Mouse (Mus musculus) midbrain, embryonic 10.5 days (tissue): ENCODE data around the gene Tmem200b. TPM values are rescaled to one million over a fixed set of nuclear protein-coding genes. Genes with fewer than 3 reads are reported as not detected.
A peak's percentile ranks its signal among the peaks of the same experiment; 100 is the strongest.

Experiments used
- DNase-seq: peaks from one replicate; pipeline ENCODE4 v3.0.0-alpha.2; 2017; ENCODE audit warnings: low spot score
- H3K27ac ChIP-seq: fragments of 300-500 bp; sonication (generic); replicated peaks from 2 replicates; pipeline ENCODE4 v1.5.1; 2016; ENCODE audit warnings: mild to moderate bottlenecking
- H3K27me3 ChIP-seq: fragments of 300-500 bp; sonication (generic); 2 replicates; pipeline ENCODE4 v1.6.1; 2016; ENCODE audit warnings: low read depth, mild to moderate bottlenecking; ENCODE audit not compliant: poor library complexity, severe bottlenecking
- H3K36me3 ChIP-seq: fragments of 300-500 bp; sonication (generic); 2 replicates; pipeline ENCODE4 v1.6.1; 2016; ENCODE audit warnings: mild to moderate bottlenecking, moderate library complexity
- H3K4me1 ChIP-seq: fragments of 300-500 bp; sonication (generic); 2 replicates; pipeline ENCODE4 v1.6.1; 2016
- H3K4me3 ChIP-seq: fragments of 300-500 bp; sonication (generic); 2 replicates; pipeline ENCODE4 v1.5.1; 2016; ENCODE audit warnings: mild to moderate bottlenecking, moderate library complexity
- H3K9me3 ChIP-seq: fragments of 300-500 bp; sonication (generic); replicated peaks from 2 replicates; pipeline ENCODE4 v1.6.1; 2016; ENCODE audit warnings: mild to moderate bottlenecking
- WGBS: fragments of 180-500 bp; shearing (Covaris S2); methylation state at CpG from one replicate; pipeline ENCODE4 v1.1.7; 2016; 5-methylcytosine and 5-hydroxymethylcytosine counted together
- polyA plus RNA-seq: library from polyadenylated mRNA; unstranded; fragments of >200 nt; fragmentation: Nextera tagmentation; extraction: Ambion mirVana; gene quantifications from 2 replicates; pipeline ENCODE4 v1.2.1, GENCODE M21; 2016

The Tmem200b gene
- polyA plus RNA-seq = 0.39 and 0.49 TPM in 2 replicates

GRCm38 (mm10) chr4:131921461-131922346, at the start of gene Tmem200b:
Gene Tmem200b, plus strand, starts transcription at chr4:131921771.
- 3% methylated on average over 126 of the region's 130 CpGs for WGBS
- Histone ChIP-seq H3K4me1 (peaks cover 69% of the 10 kb centered on the region), H3K27ac (peak within 1 kb of the TSS; percentile 75), H3K27me3 (peaks cover 100% of the 10 kb centered on the region), H3K9me3 (no peaks in the 10 kb centered on the region), H3K4me3 (peak within 1 kb of the TSS; percentile 60), H3K36me3 (peaks cover 39% of the 10 kb centered on the region)
- DNase-seq = peak; percentile 47

GRCm38 (mm10) chr4:131872672-131873292, 48.8 kb upstream of the Tmem200b start:
- Histone ChIP-seq H3K36me3 (peaks cover 14% of the 10 kb centered on the region), H3K27me3 (no peaks in the 10 kb centered on the region), H3K4me1 (peaks cover 36% of the 10 kb centered on the region), H3K9me3 (no peaks in the 10 kb centered on the region), H3K4me3 (peak overlapping the region; percentile 83), H3K27ac (peak overlapping the region; percentile 100)
- WGBS = 15% methylated on average over 11 of the region's 11 CpGs
- DNase-seq = no peak

GRCm38 (mm10) chr4:131873293-131874168, 48.0 kb upstream of the Tmem200b start, which contains the start of gene Srsf4:
Gene Srsf4, plus strand, starts transcription at chr4:131873617.
- H3K36me3 ChIP-seq = peaks cover 12% of the 10 kb centered on the region
- peak within 1 kb of the TSS; percentile 83 for H3K4me3 ChIP-seq
- peak within 1 kb of the TSS; percentile 100 for H3K27ac ChIP-seq
- peak; percentile 98 for DNase-seq
- no peaks in the 10 kb centered on the region for H3K9me3 ChIP-seq
- H3K27me3 ChIP-seq = no peaks in the 10 kb centered on the region
- peaks cover 43% of the 10 kb centered on the region for H3K4me1 ChIP-seq
- WGBS = under 1% methylated on average over 106 of the region's 116 CpGs

GRCm38 (mm10) chr4:131874169-131874536, 47.4 kb upstream of the Tmem200b start:
- WGBS = under 1% methylated on average over 20 of the region's 20 CpGs
- DNase-seq = no peak

GRCm38 (mm10) chr4:131874567-131874966, 47.0 kb upstream of the Tmem200b start:
- peak overlapping the region; percentile 83 for H3K4me3 ChIP-seq
- no peak for DNase-seq
- H3K27me3 ChIP-seq = no peaks in the 10 kb centered on the region
- H3K4me1 ChIP-seq = peaks cover 47% of the 10 kb centered on the region
- peak overlapping the region; percentile 100 for H3K27ac ChIP-seq
- no peaks in the 10 kb centered on the region for H3K9me3 ChIP-seq
- peaks cover 9% of the 10 kb centered on the region for H3K36me3 ChIP-seq
- 7% methylated on average over 11 of the region's 11 CpGs for WGBS

More at GRCm38 (mm10) chr4:131874169-131874536, 47.4 kb upstream of the Tmem200b start:
- peak overlapping the region; percentile 83 for H3K4me3 ChIP-seq
- no peaks in the 10 kb centered on the region for H3K27me3 ChIP-seq
- peak overlapping the region; percentile 100 for H3K27ac ChIP-seq
- H3K36me3 ChIP-seq = peaks cover 12% of the 10 kb centered on the region
- H3K9me3 ChIP-seq = no peaks in the 10 kb centered on the region
- peaks cover 44% of the 10 kb centered on the region for H3K4me1 ChIP-seq

- Histone ChIP-seq H3K36me3 (peaks cover 7% of the 10 kb centered on the region; the same call in 1 of the 2 replicates), H3K4me3 (peak overlapping the region; percentile 83), H3K27me3 (no peaks in the 10 kb centered on the region), H3K4me1 (peaks cover 52% of the 10 kb centered on the region), H3K9me3 (no peaks in the 10 kb centered on the region), H3K27ac (peak overlapping the region; percentile 100; the same call in 1 of the 2 replicates)
- DNase-seq = no peak
- 45% methylated on average over 3 of the region's 3 CpGs for WGBS
Observed at GRCm38 (mm10) chr4:131875242-131875641, 46.3 kb upstream of the Tmem200b start.

- Histone ChIP-seq H3K4me3 (peak overlapping the region; percentile 28; the same call in 1 of the 2 replicates), H3K27me3 (no peaks in the 10 kb centered on the region), H3K36me3 (0 out of 2 replicates have a peak, but pooled peaks cover 2% of the 10 kb centered on the region), H3K9me3 (no peaks in the 10 kb centered on the region), H3K4me1 (peaks cover 60% of the 10 kb centered on the region), H3K27ac (no peak overlapping the region)
- 83% methylated on average over 2 of the region's 2 CpGs for WGBS
- no peak for DNase-seq
Observed at GRCm38 (mm10) chr4:131876836-131877235, 44.7 kb upstream of the Tmem200b start.

- no peaks in the 10 kb centered on the region for H3K27me3 ChIP-seq
- peaks cover 10% of the 10 kb centered on the region for H3K36me3 ChIP-seq
- WGBS = 87% methylated on average over 1 of the region's 1 CpGs
- DNase-seq = no peak
- H3K9me3 ChIP-seq = no peaks in the 10 kb centered on the region
- H3K27ac ChIP-seq = no peak overlapping the region
- H3K4me1 ChIP-seq = peaks cover 71% of the 10 kb centered on the region
- no peak overlapping the region for H3K4me3 ChIP-seq
Observed at GRCm38 (mm10) chr4:131879692-131880091, 41.9 kb upstream of the Tmem200b start.

- 92% methylated on average over 7 of the region's 7 CpGs for WGBS
- H3K36me3 ChIP-seq = peaks cover 24% of the 10 kb centered on the region
- H3K27ac ChIP-seq = no peak overlapping the region
- no peak for DNase-seq
- H3K27me3 ChIP-seq = no peaks in the 10 kb centered on the region
- peaks cover 62% of the 10 kb centered on the region for H3K4me1 ChIP-seq
- no peak overlapping the region for H3K4me3 ChIP-seq
- H3K9me3 ChIP-seq = no peaks in the 10 kb centered on the region
Observed at GRCm38 (mm10) chr4:131881306-131881705, 40.3 kb upstream of the Tmem200b start.

GRCm38 (mm10) chr4:131883571-131883970, 38.0 kb upstream of the Tmem200b start:
- H3K36me3 ChIP-seq = peaks cover 39% of the 10 kb centered on the region
- no peak for DNase-seq
- H3K9me3 ChIP-seq = no peaks in the 10 kb centered on the region
- WGBS = 81% methylated on average over 6 of the region's 6 CpGs
- no peak overlapping the region for H3K27ac ChIP-seq
- H3K4me3 ChIP-seq = no peak overlapping the region
- peaks cover 41% of the 10 kb centered on the region for H3K4me1 ChIP-seq
- H3K27me3 ChIP-seq = no peaks in the 10 kb centered on the region

- DNase-seq = no peak
- no peaks in the 10 kb centered on the region for H3K27me3 ChIP-seq
- no peak overlapping the region for H3K27ac ChIP-seq
- H3K4me1 ChIP-seq = peaks cover 33% of the 10 kb centered on the region
- H3K4me3 ChIP-seq = no peak overlapping the region
- no peaks in the 10 kb centered on the region for H3K9me3 ChIP-seq
- 89% methylated on average over 6 of the region's 6 CpGs for WGBS
- peaks cover 51% of the 10 kb centered on the region for H3K36me3 ChIP-seq
Observed at GRCm38 (mm10) chr4:131885376-131885775, 36.2 kb upstream of the Tmem200b start.

GRCm38 (mm10) chr4:131888564-131888963, 33.0 kb upstream of the Tmem200b start:
- H3K4me1 ChIP-seq = peaks cover 19% of the 10 kb centered on the region
- 87% methylated on average over 1 of the region's 1 CpGs for WGBS

More at GRCm38 (mm10) chr4:131888564-131888963, 33.0 kb upstream of the Tmem200b start:
- Histone ChIP-seq H3K36me3 (peaks cover 83% of the 10 kb centered on the region), H3K27ac (no peak overlapping the region), H3K9me3 (no peaks in the 10 kb centered on the region), H3K4me3 (no peak overlapping the region), H3K27me3 (no peaks in the 10 kb centered on the region)
- no peak for DNase-seq
